ENCODE assay signal across 19 mouse cellular contexts in genomic region chr14:31591243-31591642, GRCm38 (mm10). TPM values are rescaled to one million over a fixed set of nuclear protein-coding genes. Genes with fewer than 3 reads are reported as not detected.
"Had no signal": no experiment of that assay in that cellular context is flagged by ENCODE, and none has a peak within 500 bp of the region (broad histone marks: within the 10 kb centered on the region; RNA-seq: fewer than 3 reads in every experiment).

Gene Colq (minus strand): TSS chr14:31591343.

- H3K4me2 ChIP-seq: limb, embryonic 12.5 days; limb, embryonic 15.5 days; liver, embryonic 11.5 days; lung, embryonic 15.5 days; midbrain, embryonic 11.5 days had no signal

- H3K4me1 ChIP-seq: limb, embryonic 12.5 days; limb, embryonic 15.5 days; lung, embryonic 15.5 days had no signal

- H3K9me3 ChIP-seq: limb, embryonic 12.5 days; limb, embryonic 15.5 days; lung, embryonic 15.5 days had no signal

- DNase-seq: kidney, adult 11 months; kidney, adult 9 months; kidney, postnatal 14 days; kidney, postnatal 4 days; left cerebral cortex, postnatal 4 days; liver, postnatal 0 days; lung, postnatal 14 days; lung, postnatal 4 days; midbrain, embryonic 14.5 days; right cerebral cortex, adult 18-20 months; right cerebral cortex, postnatal 14 days; right cerebral cortex, postnatal 4 days; thymus, postnatal 36 days had no signal

- H3K27me3 ChIP-seq: limb, embryonic 12.5 days; limb, embryonic 15.5 days; lung, embryonic 15.5 days had no signal

- H3K9ac ChIP-seq: limb, embryonic 12.5 days; limb, embryonic 15.5 days; liver, embryonic 14.5 days; liver, postnatal 0 days; lung, embryonic 15.5 days had no signal

- ATAC-seq: liver, postnatal 0 days had no signal

- H3K4me3 ChIP-seq: limb, embryonic 12.5 days; limb, embryonic 15.5 days; lung, embryonic 15.5 days had no signal

- H3K27ac ChIP-seq: limb, embryonic 12.5 days; limb, embryonic 15.5 days; liver, embryonic 14.5 days; lung, embryonic 15.5 days had no signal

- H3K36me3 ChIP-seq: limb, embryonic 12.5 days; limb, embryonic 15.5 days; lung, embryonic 15.5 days had no signal

RNA-seq across cellular contexts. Expression of gene Colq, which starts in this region (rescaled TPM):
- polyA plus RNA-seq: midbrain, embryonic 14.5 days had no signal
